9 mouse cellular contexts compared by ENCODE assay signal in genomic region chr12:103371711-103372110, GRCm38 (mm10). TPM values are rescaled to one million over a fixed set of nuclear protein-coding genes. Genes with fewer than 3 reads are reported as not detected.
A peak's percentile ranks its signal among the peaks of the same experiment; 100 is the strongest.
DNase-seq lines count a peak whose midpoint lies in the region; ATAC-seq and TF ChIP-seq lines count a peak whose summit lies in the region.
"Had no signal": no experiment of that assay in that cellular context is flagged by ENCODE, and none has a peak within 500 bp of the region (broad histone marks: within the 10 kb centered on the region; RNA-seq: fewer than 3 reads in every experiment).

No protein-coding gene starts in this region.

- no peak overlapping the region for H3K4me3 ChIP-seq in hindbrain, embryonic 10.5 days
- no peak overlapping the region for H3K4me3 ChIP-seq in hindbrain, embryonic 12.5 days
- H3K4me3 ChIP-seq in kidney, postnatal 0 days (replicated peaks; ENCODE audit: low read depth, low read length), result no peak overlapping the region
- H3K4me3 ChIP-seq in neural tube, embryonic 11.5 days (ENCODE audit: low read depth, low read length), result no peak overlapping the region
- H3K4me3 ChIP-seq: liver, embryonic 15.5 days had no signal

- WGBS in hindbrain, embryonic 10.5 days, result 33% methylated on average over 6 of the region's 6 CpGs
- WGBS in hindbrain, embryonic 12.5 days, result 33% methylated on average over 6 of the region's 6 CpGs
- 31% methylated on average over 6 of the region's 6 CpGs for WGBS in kidney, postnatal 0 days
- WGBS in neural tube, embryonic 11.5 days, result 30% methylated on average over 6 of the region's 6 CpGs

- H3K9me3 ChIP-seq in hindbrain, embryonic 10.5 days, result no peaks in the 10 kb centered on the region
- H3K9me3 ChIP-seq in hindbrain, embryonic 12.5 days (replicated peaks), result no peaks in the 10 kb centered on the region
- H3K9me3 ChIP-seq in kidney, postnatal 0 days (replicated peaks; ENCODE audit: low read length), result no peaks in the 10 kb centered on the region
- H3K9me3 ChIP-seq in neural tube, embryonic 11.5 days (ENCODE audit: control insufficient read depth, low read length), result no peaks in the 10 kb centered on the region
- H3K9me3 ChIP-seq: liver, embryonic 15.5 days had no signal

- peak; percentile 63 for DNase-seq in hindbrain, embryonic 10.5 days (ENCODE audit: low spot score)
- DNase-seq in 416B (ENCODE audit: low read depth) (peak; percentile 49), MEL-GATA-1-ER (ENCODE audit: extremely low read depth, low read depth) (peak; percentile 47)
- DNase-seq in cerebellum, postnatal 14 days, result peak; percentile 70 to 80
- DNase-seq in kidney, postnatal 0 days (ENCODE audit: low spot score), result peak; percentile 65
- DNase-seq in neural tube, embryonic 11.5 days (ENCODE audit: low spot score), result peak; percentile 65

- no peak overlapping the region for H3K27ac ChIP-seq in hindbrain, embryonic 10.5 days
- no peak overlapping the region for H3K27ac ChIP-seq in hindbrain, embryonic 12.5 days
- H3K27ac ChIP-seq in kidney, postnatal 0 days, result no peak overlapping the region
- no peak overlapping the region for H3K27ac ChIP-seq in neural tube, embryonic 11.5 days (ENCODE audit: low read depth, low read length)
- H3K27ac ChIP-seq: liver, embryonic 15.5 days had no signal

- ATAC-seq in hindbrain, embryonic 12.5 days (ENCODE audit: low FRiP score), result no peak
- ATAC-seq in kidney, postnatal 0 days (replicated peaks; ENCODE audit: low FRiP score, low read depth), result no peak
- no peak for ATAC-seq in neural tube, embryonic 11.5 days (ENCODE audit: insufficient read depth, low FRiP score, low TSS enrichment)
- no peak for ATAC-seq in frontal cortex, adult (ENCODE audit: low TSS enrichment)

- no peak overlapping the region for H3K9ac ChIP-seq in hindbrain, embryonic 12.5 days
- no peak overlapping the region for H3K9ac ChIP-seq in kidney, postnatal 0 days (ENCODE audit: low read depth, low read length)
- H3K9ac ChIP-seq in neural tube, embryonic 11.5 days (ENCODE audit: low read length), result no peak overlapping the region
- H3K9ac ChIP-seq: liver, embryonic 15.5 days had no signal

- peaks cover 9% of the 10 kb centered on the region for H3K4me1 ChIP-seq in hindbrain, embryonic 10.5 days (replicated peaks)
- H3K4me1 ChIP-seq in hindbrain, embryonic 12.5 days, result no peaks in the 10 kb centered on the region
- H3K4me1 ChIP-seq in kidney, postnatal 0 days (replicated peaks; ENCODE audit: insufficient read depth, low read length), result no peaks in the 10 kb centered on the region
- no peaks in the 10 kb centered on the region for H3K4me1 ChIP-seq in neural tube, embryonic 11.5 days (ENCODE audit: control insufficient read depth, insufficient read depth, low read length)

- peak; percentile 82 for TF ChIP-seq CTCF in kidney, postnatal 0 days (IDR thresholded peaks at IDR 0.05; ENCODE audit: low read depth)

- H3K27me3 ChIP-seq in hindbrain, embryonic 10.5 days (ENCODE audit: insufficient read depth, poor library complexity, severe bottlenecking), result peaks cover 20% of the 10 kb centered on the region
- peaks cover 10% of the 10 kb centered on the region for H3K27me3 ChIP-seq in hindbrain, embryonic 12.5 days
- H3K27me3 ChIP-seq in kidney, postnatal 0 days (ENCODE audit: insufficient read depth, low read length), result no peaks in the 10 kb centered on the region
- H3K27me3 ChIP-seq in neural tube, embryonic 11.5 days (ENCODE audit: control insufficient read depth, insufficient read depth, low read length), result no peaks in the 10 kb centered on the region

- no peaks in the 10 kb centered on the region for H3K36me3 ChIP-seq in hindbrain, embryonic 10.5 days
- H3K36me3 ChIP-seq in hindbrain, embryonic 12.5 days, result no peaks in the 10 kb centered on the region
- H3K36me3 ChIP-seq in kidney, postnatal 0 days (ENCODE audit: insufficient read depth, low read length), result no peaks in the 10 kb centered on the region
- no peaks in the 10 kb centered on the region for H3K36me3 ChIP-seq in neural tube, embryonic 11.5 days (ENCODE audit: control insufficient read depth, insufficient read depth, low read length)
- H3K36me3 ChIP-seq: liver, embryonic 15.5 days had no signal

- H3K4me2 ChIP-seq in hindbrain, embryonic 12.5 days (replicated peaks), result no peak overlapping the region
- no peak overlapping the region for H3K4me2 ChIP-seq in kidney, postnatal 0 days (ENCODE audit: low read length)
- H3K4me2 ChIP-seq in neural tube, embryonic 11.5 days (ENCODE audit: low read depth), result no peak overlapping the region
- H3K4me2 ChIP-seq: liver, embryonic 15.5 days had no signal

RNA-seq across cellular contexts. Expression of gene Asb2, which starts 15.9 kb away (rescaled TPM):
- 0.64 and 1.2 TPM in 2 replicates for polyA plus RNA-seq in hindbrain, embryonic 10.5 days (2016; fragmentation: Nextera tagmentation; extraction: Ambion mirVana)
- polyA plus RNA-seq in hindbrain, embryonic 12.5 days (2016; fragmentation: Nextera tagmentation; extraction: Ambion mirVana), result 0.71 and 2.0 TPM in 2 replicates
- 1.3 and 1.8 TPM in 2 replicates for polyA plus RNA-seq in kidney, postnatal 0 days (2015; fragmentation: Nextera tagmentation; extraction: Ambion mirVana)
- 2.9 and 3.4 TPM in 2 replicates for polyA plus RNA-seq in neural tube, embryonic 11.5 days (2014; fragmentation: Nextera tagmentation; extraction: Ambion mirVana)

RNA-seq across cellular contexts. Expression of gene Otub2, which starts 16.8 kb away (rescaled TPM):
- 10.5 and 15.4 TPM in 2 replicates for polyA plus RNA-seq in hindbrain, embryonic 10.5 days (2016; fragmentation: Nextera tagmentation; extraction: Ambion mirVana)
- 16.9 TPM in 2 replicates for polyA plus RNA-seq in hindbrain, embryonic 12.5 days (2016; fragmentation: Nextera tagmentation; extraction: Ambion mirVana)
- 5.6 TPM in 2 replicates for polyA plus RNA-seq in kidney, postnatal 0 days (2015; fragmentation: Nextera tagmentation; extraction: Ambion mirVana)
- polyA plus RNA-seq in neural tube, embryonic 11.5 days (2014; fragmentation: Nextera tagmentation; extraction: Ambion mirVana), result 19.2 and 20.3 TPM in 2 replicates

RNA-seq across cellular contexts. Expression of gene 9330161L09Rik, which starts 35.9 kb away (rescaled TPM):
- 0.76 TPM in 1 of 2 replicates, not detected in the other for polyA plus RNA-seq in hindbrain, embryonic 10.5 days (2016; fragmentation: Nextera tagmentation; extraction: Ambion mirVana)
- polyA plus RNA-seq in hindbrain, embryonic 12.5 days (2016; fragmentation: Nextera tagmentation; extraction: Ambion mirVana), result 0.79 and 1.3 TPM in 2 replicates
- 0.34 and 0.41 TPM in 2 replicates for polyA plus RNA-seq in kidney, postnatal 0 days (2015; fragmentation: Nextera tagmentation; extraction: Ambion mirVana)
- 1.2 and 1.3 TPM in 2 replicates for polyA plus RNA-seq in neural tube, embryonic 11.5 days (2014; fragmentation: Nextera tagmentation; extraction: Ambion mirVana)

RNA-seq across cellular contexts. Expression of gene Ddx24, which starts 53.9 kb away (rescaled TPM):
- 92.6 and 94.6 TPM in 2 replicates for polyA plus RNA-seq in hindbrain, embryonic 10.5 days (2016; fragmentation: Nextera tagmentation; extraction: Ambion mirVana)
- polyA plus RNA-seq in hindbrain, embryonic 12.5 days (2016; fragmentation: Nextera tagmentation; extraction: Ambion mirVana), result 120 and 128 TPM in 2 replicates
- polyA plus RNA-seq in kidney, postnatal 0 days (2015; fragmentation: Nextera tagmentation; extraction: Ambion mirVana), result 115 and 120 TPM in 2 replicates
- 111 and 118 TPM in 2 replicates for polyA plus RNA-seq in neural tube, embryonic 11.5 days (2014; fragmentation: Nextera tagmentation; extraction: Ambion mirVana)
